Mouse (Mus musculus) embryonic facial prominence, embryonic 13.5 days (tissue): ENCODE measurements at regions not wholly inside any gene's neighbourhood (a gene's known extent, or its start where the extent isn't known, plus 50 kb on each side); places are given as distances from the start of the nearest gene placed in this dataset.
"Not testable (repeated sequence)": the region's sequence is repeated elsewhere in the genome, so short reads cannot be mapped to it uniquely, and the experiment has no call there.

Experiments
- ATAC-seq: fragments of 200-750 bp; cut with Nextera tagmentation; 2 replicates; pipeline ENCODE4 v1.8.0; 2017; ENCODE audit warnings: low read depth; ENCODE audit not compliant: insufficient number of reproducible peaks, insufficient read depth, low FRiP score, low TSS enrichment
- H3K27ac ChIP-seq: fragments of 300-500 bp; sonication (generic); 2 replicates; pipeline ENCODE4 v1.5.1; 2015; ENCODE audit warnings: moderate library complexity, mild to moderate bottlenecking, inconsistent platforms
- H3K27me3 ChIP-seq: fragments of 300-500 bp; sonication (generic); 2 replicates; pipeline ENCODE4 v1.6.1; 2015; ENCODE audit warnings: mild to moderate bottlenecking, inconsistent platforms
- H3K36me3 ChIP-seq: fragments of 300-500 bp; sonication (generic); 2 replicates; pipeline ENCODE4 v1.6.1; 2015; ENCODE audit warnings: mild to moderate bottlenecking, inconsistent platforms
- H3K4me1 ChIP-seq: fragments of 300-500 bp; sonication (generic); 2 replicates; pipeline ENCODE4 v1.6.1; 2015; ENCODE audit warnings: inconsistent platforms
- H3K4me2 ChIP-seq: fragments of 300-500 bp; sonication (generic); 2 replicates; pipeline ENCODE4 v1.6.1; 2015; ENCODE audit warnings: moderate library complexity, mild to moderate bottlenecking, inconsistent platforms
- H3K4me3 ChIP-seq: fragments of 300-500 bp; sonication (generic); 2 replicates; pipeline ENCODE4 v1.5.1; 2015; ENCODE audit warnings: mild to moderate bottlenecking, inconsistent platforms
- H3K9ac ChIP-seq: fragments of 300-500 bp; sonication (generic); 2 replicates; pipeline ENCODE4 v1.6.1; 2015; ENCODE audit warnings: mild to moderate bottlenecking, inconsistent platforms
- H3K9me3 ChIP-seq: fragments of 300-500 bp; sonication (generic); 2 replicates; pipeline ENCODE4 v1.6.1; 2016; ENCODE audit warnings: inconsistent platforms
- WGBS: fragments of 180-500 bp; shearing (Covaris S2); methylation state at CpG from one replicate; pipeline ENCODE4 v1.1.7; 2015; ENCODE audit warnings: mixed read lengths; 5-methylcytosine and 5-hydroxymethylcytosine counted together

- no peak overlapping the region for H3K27ac ChIP-seq
- H3K27me3 ChIP-seq, result no peaks in the 10 kb centered on the region
- H3K4me1 ChIP-seq, result peaks cover 13% of the 10 kb centered on the region
- no peaks in the 10 kb centered on the region for H3K36me3 ChIP-seq
- 72% methylated on average over 3 of the region's 3 CpGs for WGBS
- no peak overlapping the region for H3K4me2 ChIP-seq
- no peak for ATAC-seq
- H3K9ac ChIP-seq, result no peak overlapping the region
- H3K4me3 ChIP-seq, result no peak overlapping the region
- no peaks in the 10 kb centered on the region for H3K9me3 ChIP-seq
Measured at GRCm38 (mm10) chr10:8136662-8137061, 180.6 kb upstream of the Tab2 start.

- H3K27ac ChIP-seq, result no peak overlapping the region
- peaks cover 19% of the 10 kb centered on the region for H3K4me1 ChIP-seq
- H3K4me2 ChIP-seq, result no peak overlapping the region
- no peak overlapping the region for H3K9ac ChIP-seq
- no peaks in the 10 kb centered on the region for H3K27me3 ChIP-seq
- ATAC-seq, result no peak
- H3K36me3 ChIP-seq, result no peaks in the 10 kb centered on the region
- H3K9me3 ChIP-seq, result no peaks in the 10 kb centered on the region
- WGBS, result 49% methylated on average over 7 of the region's 7 CpGs
- H3K4me3 ChIP-seq, result no peak overlapping the region
Measured at GRCm38 (mm10) chr10:8135272-8135671, 179.2 kb upstream of the Tab2 start.

- 100% methylated on average over 1 of the region's 1 CpGs for WGBS
- no peak for ATAC-seq
- Histone ChIP-seq H3K9me3 (no peaks in the 10 kb centered on the region), H3K27ac (peak overlapping the region; percentile 34), H3K4me2 (no peak overlapping the region), H3K4me1 (peaks cover 20% of the 10 kb centered on the region), H3K36me3 (no peaks in the 10 kb centered on the region), H3K9ac (no peak overlapping the region), H3K27me3 (no peaks in the 10 kb centered on the region), H3K4me3 (no peak overlapping the region)
Measured at GRCm38 (mm10) chr10:8134398-8134797, 178.4 kb upstream of the Tab2 start.

GRCm38 (mm10) chr10:8133451-8133952 is 177.5 kb upstream of the Tab2 start:
- Histone ChIP-seq H3K4me1 (peaks cover 20% of the 10 kb centered on the region), H3K36me3 (no peaks in the 10 kb centered on the region), H3K9me3 (no peaks in the 10 kb centered on the region), H3K27ac (peak overlapping the region; percentile 57), H3K4me3 (0 out of 2 replicates have a peak overlapping the region, but pooled peaks have one; percentile 9), H3K27me3 (no peaks in the 10 kb centered on the region), H3K9ac (no peak overlapping the region), H3K4me2 (peak overlapping the region; percentile 44)
- WGBS, result 21% methylated on average over 13 of the region's 13 CpGs
- ATAC-seq, result no peak

GRCm38 (mm10) chr10:8132795-8133194 is 176.8 kb upstream of the Tab2 start:
- Histone ChIP-seq H3K4me1 (peaks cover 20% of the 10 kb centered on the region), H3K4me3 (no peak overlapping the region), H3K27ac (0 out of 2 replicates have a peak overlapping the region, but pooled peaks have one; percentile 57), H3K4me2 (no peak overlapping the region; the same call in 1 of the 2 replicates), H3K9ac (no peak overlapping the region), H3K27me3 (no peaks in the 10 kb centered on the region), H3K36me3 (no peaks in the 10 kb centered on the region), H3K9me3 (no peaks in the 10 kb centered on the region)
- 59% methylated on average over 2 of the region's 2 CpGs for WGBS
- no peak for ATAC-seq

GRCm38 (mm10) chr10:8130472-8131241 is 174.6 kb upstream of the Tab2 start:
- Histone ChIP-seq H3K36me3 (no peaks in the 10 kb centered on the region), H3K27ac (no peak overlapping the region), H3K27me3 (no peaks in the 10 kb centered on the region), H3K4me3 (no peak overlapping the region), H3K4me2 (peak overlapping the region; percentile 11; the same call in 1 of the 2 replicates), H3K9ac (0 out of 2 replicates have a peak overlapping the region, but pooled peaks have one; percentile 16), H3K9me3 (no peaks in the 10 kb centered on the region), H3K4me1 (peaks cover 20% of the 10 kb centered on the region)
- ATAC-seq, result no peak
- WGBS, result 53% methylated on average over 18 of the region's 18 CpGs

GRCm38 (mm10) chr10:8130057-8130456 is 174.0 kb upstream of the Tab2 start:
- Histone ChIP-seq H3K9me3 (no peaks in the 10 kb centered on the region), H3K4me2 (0 out of 2 replicates have a peak overlapping the region, but pooled peaks have one; percentile 11), H3K9ac (0 out of 2 replicates have a peak overlapping the region, but pooled peaks have one; percentile 16), H3K4me1 (peaks cover 20% of the 10 kb centered on the region), H3K27ac (no peak overlapping the region), H3K36me3 (no peaks in the 10 kb centered on the region), H3K4me3 (no peak overlapping the region), H3K27me3 (no peaks in the 10 kb centered on the region)
- no peak for ATAC-seq
- 65% methylated on average over 8 of the region's 8 CpGs for WGBS

- Histone ChIP-seq H3K36me3 (no peaks in the 10 kb centered on the region), H3K9ac (no peak overlapping the region), H3K4me3 (no peak overlapping the region), H3K9me3 (no peaks in the 10 kb centered on the region), H3K27me3 (no peaks in the 10 kb centered on the region), H3K4me2 (no peak overlapping the region), H3K4me1 (no peaks in the 10 kb centered on the region), H3K27ac (no peak overlapping the region)
- ATAC-seq, result no peak
- 88% methylated on average over 1 of the region's 1 CpGs for WGBS
Measured at GRCm38 (mm10) chr10:8124124-8124523, 168.1 kb upstream of the Tab2 start.

- H3K27me3 ChIP-seq, result no peaks in the 10 kb centered on the region
- 49% methylated on average over 4 of the region's 4 CpGs for WGBS
- H3K4me2 ChIP-seq, result no peak overlapping the region
- no peaks in the 10 kb centered on the region for H3K36me3 ChIP-seq
- no peak for ATAC-seq
- H3K9ac ChIP-seq, result no peak overlapping the region
- no peak overlapping the region for H3K27ac ChIP-seq
- no peak overlapping the region for H3K4me3 ChIP-seq
- H3K9me3 ChIP-seq, result no peaks in the 10 kb centered on the region
- H3K4me1 ChIP-seq, result no peaks in the 10 kb centered on the region
Measured at GRCm38 (mm10) chr10:8121895-8122294, 165.9 kb upstream of the Tab2 start.

GRCm38 (mm10) chr10:8116821-8117220 is 160.8 kb upstream of the Tab2 start:
- Histone ChIP-seq H3K36me3 (no peaks in the 10 kb centered on the region), H3K27ac (no peak overlapping the region), H3K27me3 (no peaks in the 10 kb centered on the region), H3K4me1 (no peaks in the 10 kb centered on the region), H3K4me3 (no peak overlapping the region), H3K9ac (no peak overlapping the region), H3K9me3 (no peaks in the 10 kb centered on the region), H3K4me2 (no peak overlapping the region)
- no peak for ATAC-seq
- whole genome bisulfite sequencing, result 83% methylated on average over 8 of the region's 8 CpGs

- H3K4me2 ChIP-seq, H3K4me3 ChIP-seq, H3K9me3 ChIP-seq, H3K4me1 ChIP-seq, H3K9ac ChIP-seq, ATAC-seq, H3K36me3 ChIP-seq, H3K27ac ChIP-seq, H3K27me3 ChIP-seq: not testable (repeated sequence)
- WGBS, result 57% methylated on average over 5 of the region's 5 CpGs
Measured at GRCm38 (mm10) chr10:8114932-8115331, 158.9 kb upstream of the Tab2 start.

- Histone ChIP-seq H3K4me2 (no peak overlapping the region), H3K9ac (no peak overlapping the region), H3K27ac (no peak overlapping the region), H3K9me3 (no peaks in the 10 kb centered on the region), H3K4me1 (no peaks in the 10 kb centered on the region), H3K4me3 (no peak overlapping the region), H3K27me3 (no peaks in the 10 kb centered on the region), H3K36me3 (no peaks in the 10 kb centered on the region)
- ATAC-seq, result no peak
- 55% methylated on average over 3 of the region's 3 CpGs for WGBS
Measured at GRCm38 (mm10) chr10:8114530-8114929, 158.5 kb upstream of the Tab2 start.
